Mouse (Mus musculus): ENCODE measurements around the gene Spaca3. TPM values are rescaled to one million over a fixed set of nuclear protein-coding genes. Genes with fewer than 3 reads are reported as not detected.

The Spaca3 gene
- polyA plus RNA-seq, 1 experiment, result not detected

- H3K36me3 ChIP-seq (ENCODE audit: control insufficient read depth, insufficient read depth, low read length, poor library complexity, severe bottlenecking), result no peaks in the 10 kb centered on the region
- no peak overlapping the region for H3K9ac ChIP-seq (ENCODE audit: low read depth, poor library complexity, severe bottlenecking)
- TF ChIP-seq EP300 (IDR thresholded peaks at IDR 0.05; ENCODE audit: insufficient read depth, low read depth, low read length), result no peak
- TF ChIP-seq CTCF (IDR thresholded peaks at IDR 0.05; ENCODE audit: low read depth, low read length), result no peak
- TF ChIP-seq POLR2A (IDR thresholded peaks at IDR 0.05; ENCODE audit: insufficient read depth, low read length), result no peak
- H3K27ac ChIP-seq (ENCODE audit: insufficient read depth, low read length), result no peak overlapping the region
- H3K9me3 ChIP-seq (replicated peaks; ENCODE audit: control insufficient read depth, insufficient read depth, low read length, poor library complexity, severe bottlenecking), result no peaks in the 10 kb centered on the region
- no peaks in the 10 kb centered on the region; the same call in 1 of the 2 replicates for H3K27me3 ChIP-seq (ENCODE audit: control insufficient read depth, insufficient read depth, low read length, poor library complexity, severe bottlenecking)
- no peak overlapping the region for H3K4me3 ChIP-seq (ENCODE audit: low read depth, low read length)
- H3K4me1 ChIP-seq (ENCODE audit: control insufficient read depth, insufficient read depth, low read length), result no peaks in the 10 kb centered on the region
Measured at GRCm38 (mm10) chr11:80903426-80903825, 45.3 kb downstream of the Spaca3 start.

GRCm38 (mm10) chr11:80904559-80904958 lies 46.4 kb downstream of the Spaca3 start:
- H3K27me3 ChIP-seq (ENCODE audit: control insufficient read depth, insufficient read depth, low read length, poor library complexity, severe bottlenecking), result no peaks in the 10 kb centered on the region; the same call in 1 of the 2 replicates
- H3K36me3 ChIP-seq (ENCODE audit: control insufficient read depth, insufficient read depth, low read length, poor library complexity, severe bottlenecking), result no peaks in the 10 kb centered on the region
- no peaks in the 10 kb centered on the region for H3K4me1 ChIP-seq (ENCODE audit: control insufficient read depth, insufficient read depth, low read length)
- H3K9me3 ChIP-seq (replicated peaks; ENCODE audit: control insufficient read depth, insufficient read depth, low read length, poor library complexity, severe bottlenecking), result no peaks in the 10 kb centered on the region
- no peak overlapping the region for H3K4me3 ChIP-seq (ENCODE audit: low read depth, low read length)
- TF ChIP-seq POLR2A (IDR thresholded peaks at IDR 0.05; ENCODE audit: insufficient read depth, low read length), result no peak
- TF ChIP-seq CTCF (IDR thresholded peaks at IDR 0.05; ENCODE audit: low read depth, low read length), result no peak
- no peak for TF ChIP-seq EP300 (IDR thresholded peaks at IDR 0.05; ENCODE audit: insufficient read depth, low read depth, low read length)
- no peak overlapping the region for H3K27ac ChIP-seq (ENCODE audit: insufficient read depth, low read length)
- no peak overlapping the region for H3K9ac ChIP-seq (ENCODE audit: low read depth, poor library complexity, severe bottlenecking)

GRCm38 (mm10) chr11:80906456-80906855 lies 48.3 kb downstream of the Spaca3 start:
- Histone ChIP-seq H3K4me1 (ENCODE audit: control insufficient read depth, insufficient read depth, low read length) (no peaks in the 10 kb centered on the region), H3K9me3 (replicated peaks; ENCODE audit: control insufficient read depth, insufficient read depth, low read length, poor library complexity, severe bottlenecking) (no peaks in the 10 kb centered on the region), H3K4me3 (ENCODE audit: low read depth, low read length) (no peak overlapping the region), H3K27ac (ENCODE audit: insufficient read depth, low read length) (no peak overlapping the region), H3K27me3 (ENCODE audit: control insufficient read depth, insufficient read depth, low read length, poor library complexity, severe bottlenecking) (no peaks in the 10 kb centered on the region), H3K9ac (ENCODE audit: low read depth, poor library complexity, severe bottlenecking) (no peak overlapping the region), H3K36me3 (ENCODE audit: control insufficient read depth, insufficient read depth, low read length, poor library complexity, severe bottlenecking) (no peaks in the 10 kb centered on the region)
- TF ChIP-seq CTCF (IDR thresholded peaks at IDR 0.05; ENCODE audit: low read depth, low read length) (peak; percentile 72), EP300 (IDR thresholded peaks at IDR 0.05; ENCODE audit: insufficient read depth, low read depth, low read length) (no peak), POLR2A (IDR thresholded peaks at IDR 0.05; ENCODE audit: insufficient read depth, low read length) (no peak)

GRCm38 (mm10) chr11:80907820-80908219 lies 49.7 kb downstream of the Spaca3 start:
- Histone ChIP-seq H3K27me3 (ENCODE audit: control insufficient read depth, insufficient read depth, low read length, poor library complexity, severe bottlenecking) (no peaks in the 10 kb centered on the region), H3K9me3 (replicated peaks; ENCODE audit: control insufficient read depth, insufficient read depth, low read length, poor library complexity, severe bottlenecking) (no peaks in the 10 kb centered on the region), H3K9ac (ENCODE audit: low read depth, poor library complexity, severe bottlenecking) (no peak overlapping the region), H3K4me3 (ENCODE audit: low read depth, low read length) (no peak overlapping the region), H3K27ac (ENCODE audit: insufficient read depth, low read length) (no peak overlapping the region), H3K4me1 (ENCODE audit: control insufficient read depth, insufficient read depth, low read length) (no peaks in the 10 kb centered on the region), H3K36me3 (ENCODE audit: control insufficient read depth, insufficient read depth, low read length, poor library complexity, severe bottlenecking) (no peaks in the 10 kb centered on the region)
- TF ChIP-seq CTCF (IDR thresholded peaks at IDR 0.05; ENCODE audit: low read depth, low read length) (no peak), POLR2A (IDR thresholded peaks at IDR 0.05; ENCODE audit: insufficient read depth, low read length) (no peak), EP300 (IDR thresholded peaks at IDR 0.05; ENCODE audit: insufficient read depth, low read depth, low read length) (no peak)

- no peak overlapping the region for H3K9ac ChIP-seq (ENCODE audit: low read depth, poor library complexity, severe bottlenecking)
- H3K9me3 ChIP-seq (replicated peaks; ENCODE audit: control insufficient read depth, insufficient read depth, low read length, poor library complexity, severe bottlenecking), result no peaks in the 10 kb centered on the region
- no peak overlapping the region for H3K4me3 ChIP-seq (ENCODE audit: low read depth, low read length)
- no peaks in the 10 kb centered on the region for H3K27me3 ChIP-seq (ENCODE audit: control insufficient read depth, insufficient read depth, low read length, poor library complexity, severe bottlenecking)
- no peaks in the 10 kb centered on the region for H3K36me3 ChIP-seq (ENCODE audit: control insufficient read depth, insufficient read depth, low read length, poor library complexity, severe bottlenecking)
- H3K27ac ChIP-seq (ENCODE audit: insufficient read depth, low read length), result no peak overlapping the region
- TF ChIP-seq CTCF (IDR thresholded peaks at IDR 0.05; ENCODE audit: low read depth, low read length) (no peak), EP300 (IDR thresholded peaks at IDR 0.05; ENCODE audit: insufficient read depth, low read depth, low read length) (no peak), POLR2A (IDR thresholded peaks at IDR 0.05; ENCODE audit: insufficient read depth, low read length) (no peak)
- H3K4me1 ChIP-seq (ENCODE audit: control insufficient read depth, insufficient read depth, low read length), result no peaks in the 10 kb centered on the region
Measured at GRCm38 (mm10) chr11:80912721-80913120, 54.6 kb downstream of the Spaca3 start.

GRCm38 (mm10) chr11:80913408-80914024 lies 55.4 kb downstream of the Spaca3 start:
- no peak overlapping the region for H3K9ac ChIP-seq (ENCODE audit: low read depth, poor library complexity, severe bottlenecking)
- H3K36me3 ChIP-seq (ENCODE audit: control insufficient read depth, insufficient read depth, low read length, poor library complexity, severe bottlenecking), result no peaks in the 10 kb centered on the region
- H3K27me3 ChIP-seq (ENCODE audit: control insufficient read depth, insufficient read depth, low read length, poor library complexity, severe bottlenecking), result no peaks in the 10 kb centered on the region
- H3K9me3 ChIP-seq (replicated peaks; ENCODE audit: control insufficient read depth, insufficient read depth, low read length, poor library complexity, severe bottlenecking), result no peaks in the 10 kb centered on the region
- H3K4me3 ChIP-seq (ENCODE audit: low read depth, low read length), result no peak overlapping the region
- TF ChIP-seq CTCF (IDR thresholded peaks at IDR 0.05; ENCODE audit: low read depth, low read length), result no peak
- no peak for TF ChIP-seq POLR2A (IDR thresholded peaks at IDR 0.05; ENCODE audit: insufficient read depth, low read length)
- no peak for TF ChIP-seq EP300 (IDR thresholded peaks at IDR 0.05; ENCODE audit: insufficient read depth, low read depth, low read length)
- H3K27ac ChIP-seq (ENCODE audit: insufficient read depth, low read length), result no peak overlapping the region
- no peaks in the 10 kb centered on the region for H3K4me1 ChIP-seq (ENCODE audit: control insufficient read depth, insufficient read depth, low read length)

Other genes with a start within 250 kb of the Spaca3 start
- 6.2 and 6.6 TPM in 2 replicates for gene Myo1d, start 78.3 kb upstream of the Spaca3 start, polyA plus RNA-seq (2011; ENCODE audit: insufficient read depth, insufficient read length, low read depth, missing spikeins)
- gene Tmem98, start 48.2 kb upstream of the Spaca3 start, polyA plus RNA-seq (2011; ENCODE audit: insufficient read depth, insufficient read length, low read depth, missing spikeins), result 13.1 and 16.8 TPM in 2 replicates